Mouse (Mus musculus): ENCODE results near the gene Wee2.

Gene Wee2

DNA sequence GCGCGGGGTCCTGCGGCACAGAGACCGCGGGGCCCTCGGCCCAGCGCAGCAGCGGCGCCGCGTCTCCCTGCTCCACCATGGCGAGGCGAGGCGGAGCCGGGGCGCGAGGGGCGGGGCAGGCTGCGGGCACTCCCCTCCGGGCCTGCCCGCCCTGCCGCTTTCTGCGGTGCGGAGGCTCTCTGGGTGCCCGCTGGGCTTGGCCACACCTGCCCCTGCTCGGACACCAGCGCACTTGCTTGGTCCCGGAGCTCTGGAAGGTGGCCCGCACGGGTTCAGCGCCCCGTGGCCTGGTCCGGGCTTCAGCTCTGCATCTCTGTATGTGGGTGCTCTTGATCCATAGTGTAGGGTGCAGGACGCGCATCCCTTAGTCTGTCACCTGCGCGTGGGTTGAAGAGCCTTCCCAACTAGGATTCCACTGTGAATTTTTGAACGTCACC lies 2.8 kb upstream of the Wee2 start, which contains the start of gene E330009J07Rik:
Gene E330009J07Rik (minus strand): TSS at position 89 of the 437 bp plus-strand sequence.
- peak; percentile 90 to 94 for DNase-seq

DNA sequence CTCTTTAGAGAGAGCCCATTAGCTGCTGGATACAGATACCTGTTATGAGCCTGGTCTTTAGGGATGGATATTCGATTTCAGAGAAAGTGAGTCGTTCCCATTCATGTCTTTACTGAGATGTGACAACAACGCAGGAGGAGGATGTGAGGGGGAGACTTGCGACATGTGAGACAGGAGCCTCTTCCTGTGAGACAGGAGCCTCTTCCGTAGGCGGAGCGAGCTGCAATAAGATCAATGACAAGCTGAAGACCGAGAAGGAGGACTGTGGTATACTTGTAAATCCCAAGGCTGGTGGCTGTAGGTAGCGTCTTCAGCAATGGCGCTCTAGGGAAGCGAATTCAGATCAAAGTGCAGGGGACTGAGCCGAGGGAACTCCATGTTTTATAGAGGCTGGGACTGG lies 843 bp downstream of the Wee2 start:
- DNase-seq: no peak

DNA sequence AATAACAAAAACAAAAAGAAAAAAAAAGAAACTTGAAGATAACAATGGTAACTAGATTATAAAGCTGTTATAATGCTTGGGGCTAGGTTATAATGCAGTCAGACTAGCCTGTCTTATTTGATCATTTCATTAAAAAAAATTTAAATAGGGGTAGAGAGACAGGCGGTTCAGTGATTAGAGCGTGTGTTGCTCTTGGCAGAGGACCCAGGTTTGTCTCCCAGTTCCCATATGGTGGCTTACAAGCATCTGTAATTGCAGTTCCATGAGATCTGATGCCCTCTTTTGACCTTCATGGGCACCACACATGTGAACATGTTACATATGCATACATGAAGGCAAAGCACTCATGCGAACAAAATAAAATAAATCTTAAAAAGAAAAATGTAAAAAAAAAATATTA lies 2.4 kb downstream of the Wee2 start:
- peak in 1 of 2 experiments; percentile 42 for DNase-seq

DNA sequence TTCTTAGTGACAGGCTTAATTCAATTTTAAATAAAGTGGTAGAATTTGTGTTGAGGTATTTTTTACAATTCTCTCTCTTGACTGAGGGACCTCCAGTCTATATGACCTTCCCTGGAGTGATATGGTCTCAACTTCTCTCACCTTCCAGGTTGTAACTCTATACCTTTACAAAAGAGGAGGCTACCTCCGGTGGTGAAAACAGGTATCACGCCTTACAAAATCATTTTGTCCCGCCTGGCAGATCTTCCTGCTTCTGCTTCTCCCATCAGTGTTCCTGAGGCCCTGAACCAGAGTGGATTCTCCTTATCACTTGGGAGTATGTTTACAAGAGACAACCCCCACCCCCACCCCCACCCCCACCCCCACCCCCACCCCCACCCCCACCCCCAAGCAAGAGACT lies 2.9 kb downstream of the Wee2 start:
- peak; percentile 48 to 63 for DNase-seq

DNA sequence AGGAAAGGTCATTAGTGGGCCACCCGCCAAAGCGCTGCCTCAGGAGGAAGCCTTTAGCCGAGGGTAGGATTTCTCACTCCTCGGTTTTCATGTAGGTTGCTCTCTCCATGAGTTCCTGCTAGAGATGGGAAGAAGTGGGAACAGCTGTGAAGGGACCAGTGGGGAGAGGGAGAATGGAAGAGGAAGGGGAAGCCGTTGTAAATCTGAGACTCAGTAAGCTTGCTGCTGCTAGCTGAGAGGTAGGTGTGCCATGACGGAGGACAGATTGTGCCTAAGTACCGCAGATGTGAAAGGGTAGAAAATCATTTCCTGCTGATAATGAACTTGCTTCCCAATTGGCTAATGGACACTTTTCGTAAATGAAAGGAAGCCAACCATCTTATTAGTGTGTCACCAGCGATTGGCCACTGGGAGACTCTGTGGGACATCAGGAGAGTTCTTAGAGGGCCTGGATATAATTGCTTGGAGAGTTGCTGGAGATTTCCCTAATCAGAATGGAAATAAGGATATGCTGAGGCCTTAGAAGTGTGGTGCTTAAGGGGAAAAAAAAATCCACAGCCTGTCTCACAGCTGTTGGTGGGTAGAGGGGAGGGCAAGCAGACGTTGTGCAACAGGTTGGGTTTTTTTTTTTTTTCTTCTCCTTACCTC lies 4.5 kb downstream of the Wee2 start:
- no peak for DNase-seq

DNA sequence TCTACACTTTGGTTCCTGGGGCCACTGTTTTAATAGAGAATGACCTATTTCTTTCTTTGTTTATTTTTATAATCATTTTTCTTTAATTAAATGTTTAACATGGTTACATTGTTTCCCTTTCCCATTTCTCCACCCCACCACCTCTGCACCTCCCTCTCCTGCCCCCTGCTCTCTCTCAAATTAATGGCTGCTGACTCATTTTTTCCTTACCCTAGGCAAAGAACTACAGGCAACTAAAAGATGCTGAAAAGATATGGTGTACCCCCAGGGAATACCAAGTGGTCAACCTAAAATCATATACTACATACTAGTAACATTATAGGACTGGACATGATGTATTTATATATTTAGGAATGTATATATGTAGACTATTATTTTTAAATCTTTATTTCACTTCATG lies 9.7 kb downstream of the Wee2 start:
- DNase-seq: no peak

DNA sequence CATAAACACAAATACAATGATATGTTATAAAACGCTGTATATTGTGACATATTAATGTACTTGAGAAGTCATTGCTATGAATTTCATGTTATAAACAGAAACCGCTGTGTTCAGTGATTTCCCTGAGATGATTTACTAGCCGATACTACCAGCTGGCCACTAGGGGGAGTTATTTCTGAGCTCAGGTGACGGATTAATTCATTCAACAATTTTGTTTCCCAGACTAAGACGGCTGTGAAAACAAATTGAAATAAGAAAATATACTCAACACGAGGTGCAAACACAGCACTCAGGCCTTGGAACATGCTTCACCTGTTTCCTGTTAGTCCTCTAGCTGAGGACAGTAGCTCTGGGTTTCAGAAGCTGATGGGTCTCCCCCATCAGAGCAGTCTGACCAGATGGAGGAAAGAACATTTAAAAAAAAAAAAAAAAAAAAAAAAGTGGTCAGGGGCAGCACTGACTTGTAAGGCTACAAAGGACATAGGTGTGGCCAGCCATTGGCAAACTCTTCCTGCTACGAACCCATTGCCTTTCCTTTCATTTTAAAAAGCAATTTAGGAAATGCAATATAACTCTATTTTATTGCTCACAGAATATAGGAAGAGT lies 15.7 kb downstream of the Wee2 start:
- peak; percentile 34 to 66 for DNase-seq

DNA sequence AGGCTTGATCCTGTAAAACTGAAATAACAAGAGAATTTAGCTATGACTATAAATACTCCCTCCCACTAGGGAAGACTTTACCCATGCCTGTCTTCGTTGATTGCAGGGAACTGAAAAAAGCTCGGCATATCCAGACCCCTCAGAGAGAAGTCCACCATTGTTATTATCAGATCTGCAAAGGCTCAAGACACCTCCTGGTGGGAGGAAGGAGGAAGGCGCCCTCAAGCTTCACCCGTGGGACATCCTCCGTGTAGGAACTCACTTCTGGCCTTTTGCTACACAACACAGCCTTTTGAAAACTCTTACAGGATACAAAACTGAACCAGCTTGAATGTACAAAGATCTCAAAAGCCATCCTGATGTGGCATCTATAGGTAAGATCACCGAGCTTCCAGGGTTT lies 26.8 kb downstream of the Wee2 start:
- DNase-seq: peak in 1 of 2 experiments; percentile 24

DNA sequence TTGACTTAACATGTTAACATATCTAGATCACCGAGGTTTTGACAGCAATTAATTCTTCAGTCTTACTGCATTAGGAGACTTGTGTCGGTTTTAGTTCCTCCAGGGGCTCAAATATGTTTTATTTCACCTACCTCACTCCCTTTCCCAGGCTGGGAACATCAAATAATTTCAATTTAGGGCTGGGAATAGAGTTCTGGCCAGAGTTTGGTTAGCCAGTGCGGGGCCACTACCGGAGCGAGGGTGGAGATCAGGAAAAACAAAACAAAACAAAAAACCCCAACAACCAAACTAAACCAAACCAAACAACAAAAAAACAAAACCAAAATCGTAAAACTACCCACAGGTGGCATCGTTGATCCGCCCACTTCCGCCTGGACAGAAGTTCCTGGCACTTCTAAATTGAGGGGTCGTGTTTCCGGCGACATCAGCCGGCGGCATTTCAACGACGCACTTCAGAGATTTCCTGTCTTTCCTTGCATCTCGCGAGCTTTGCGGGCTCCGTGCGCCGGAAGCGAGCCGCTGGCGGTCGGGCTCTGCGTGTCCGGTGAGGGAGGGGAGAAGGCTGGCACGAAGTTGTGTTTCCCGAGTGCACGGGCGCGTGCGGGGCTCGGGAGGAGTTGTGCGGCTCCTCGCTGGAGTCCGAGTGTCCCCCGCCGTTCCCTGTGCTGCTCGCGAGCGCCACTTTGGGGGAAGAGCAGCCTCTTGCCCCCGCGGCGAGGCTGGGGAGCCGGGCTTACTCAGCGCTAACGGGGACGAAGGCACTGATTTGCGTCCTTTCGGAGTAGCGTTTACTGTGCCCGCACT lies 32.2 kb downstream of the Wee2 start, which contains the start of gene Ssbp1:
Gene Ssbp1 (plus strand): TSS at position 437 of the 804 bp plus-strand sequence.
- peak; percentile 94 to 95 for DNase-seq

DNA sequence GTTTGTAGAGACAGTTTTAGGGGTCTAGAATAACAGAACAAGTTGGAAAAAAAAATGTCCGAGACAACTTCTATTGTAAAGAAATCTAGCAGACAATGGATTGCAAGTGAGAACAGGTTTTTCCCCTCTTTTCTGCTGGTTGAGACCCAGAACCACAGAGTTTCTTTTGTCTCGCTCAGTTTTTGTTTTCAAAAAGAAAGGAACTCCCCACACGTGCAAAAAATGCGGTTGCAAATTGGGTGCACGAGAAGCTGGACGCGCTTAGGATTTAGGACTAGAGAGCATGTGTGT lies 32.8 kb downstream of the Wee2 start:
- no peak for DNase-seq

DNA sequence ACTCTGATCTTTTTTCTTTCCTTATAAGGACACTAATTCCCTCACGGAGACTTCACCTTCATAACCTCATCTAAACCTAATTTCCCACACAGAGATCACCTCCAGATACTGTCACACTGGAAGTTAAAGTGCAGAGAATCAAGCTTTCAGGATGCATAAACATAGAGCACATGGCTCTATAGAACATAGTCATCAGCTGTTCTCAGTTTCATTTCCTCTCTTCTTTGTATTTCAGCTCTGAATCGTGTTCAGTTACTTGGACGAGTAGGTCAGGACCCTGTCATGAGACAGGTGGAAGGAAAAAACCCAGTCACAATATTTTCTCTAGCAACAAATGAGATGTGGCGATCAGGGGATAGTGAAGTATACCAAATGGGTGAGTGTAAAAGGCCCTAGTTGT lies 37.2 kb downstream of the Wee2 start:
- no peak for DNase-seq

DNA sequence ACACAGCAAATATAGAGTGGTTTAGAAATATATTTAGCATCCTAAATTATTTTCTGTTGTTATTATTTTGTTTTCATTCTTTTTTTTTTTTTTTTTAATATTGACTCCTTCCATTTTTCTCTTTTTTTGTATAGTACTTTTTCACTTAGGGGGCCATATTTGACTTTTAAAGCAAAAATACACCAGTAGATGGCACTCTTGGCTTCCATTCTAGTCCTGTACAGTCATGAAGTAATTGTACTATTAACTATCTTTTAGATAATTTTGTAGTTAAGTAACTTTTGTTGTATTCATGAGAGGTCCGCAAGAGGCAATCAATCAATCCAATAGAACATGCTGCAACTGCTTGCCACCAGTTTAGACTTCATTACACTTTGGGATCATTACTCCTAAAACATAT lies 40.8 kb downstream of the Wee2 start:
- peak; percentile 9 to 44 for DNase-seq

DNA sequence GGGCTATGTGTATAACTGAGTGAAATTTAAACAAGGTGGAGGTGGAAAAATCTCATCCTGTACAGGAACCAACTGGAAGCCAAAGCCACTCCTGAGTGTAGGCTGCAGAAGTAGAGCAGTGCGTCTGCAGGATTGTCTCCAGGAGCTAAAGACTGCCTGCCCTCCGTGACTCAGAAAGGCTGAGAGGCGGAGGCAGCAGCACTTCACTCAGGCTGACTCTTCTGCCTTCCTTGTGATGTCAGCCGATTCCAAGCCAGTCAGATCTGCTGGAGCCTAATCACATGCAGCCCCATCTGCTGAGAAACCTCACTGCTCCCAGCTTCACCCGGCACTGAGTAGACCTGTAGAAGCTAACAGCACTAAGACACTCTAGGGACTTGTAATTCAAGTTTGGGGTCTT lies 43.4 kb downstream of the Wee2 start:
- no peak for DNase-seq

DNA sequence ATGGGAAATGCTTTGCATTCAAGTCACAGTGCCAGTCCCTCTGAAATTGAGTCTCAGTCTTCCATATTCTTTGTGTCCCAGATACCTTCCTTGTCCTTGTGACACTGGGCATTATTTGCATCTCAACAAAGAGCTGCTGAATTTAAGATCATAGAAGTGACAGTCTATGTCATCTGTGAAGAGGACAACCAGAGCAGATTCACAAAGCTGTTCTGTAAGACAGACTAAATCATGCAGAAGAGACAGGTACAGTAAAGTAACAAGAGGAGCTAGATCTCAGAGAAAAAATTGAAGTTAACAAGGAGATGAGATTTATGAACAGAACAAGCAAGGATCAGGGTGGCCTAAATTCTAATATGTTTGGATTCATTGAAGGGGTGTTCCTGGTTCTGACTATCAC lies 52.0 kb downstream of the Wee2 start, which contains the start of gene Tas2r137:
Gene Tas2r137 (plus strand): TSS at position 301 of the 400 bp plus-strand sequence.
- DNase-seq: no peak

DNA sequence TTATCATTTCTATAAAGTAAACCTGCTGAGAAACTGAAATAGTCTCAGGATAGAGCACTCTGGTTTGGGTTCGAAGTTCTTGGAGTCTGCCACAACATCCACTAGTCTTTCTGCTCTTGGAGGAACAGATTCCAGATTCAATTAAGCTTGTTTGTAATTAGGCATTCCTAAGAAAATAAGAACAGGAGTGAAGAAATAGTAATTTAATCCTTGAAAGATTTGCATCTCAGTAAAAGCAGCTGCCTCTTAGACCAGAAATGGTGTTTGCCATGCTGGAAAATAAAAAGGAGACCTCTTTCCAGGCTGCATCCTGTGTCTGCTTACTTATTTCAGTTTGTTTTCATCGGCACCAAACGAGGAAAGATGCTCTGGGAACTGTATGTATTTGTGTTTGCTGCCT lies 54.3 kb downstream of the Wee2 start, which contains the start of gene Tas2r108:
Gene Tas2r108 (plus strand): TSS at position 301 of the 400 bp plus-strand sequence.
- DNase-seq: no peak

All from cerebellum, postnatal 10 days (tissue).